Mouse (Mus musculus) retina, postnatal 1 day (tissue): ENCODE data around the gene Olfr292.

Source experiments
- DNase-seq: peaks from one replicate; pipeline ENCODE4 v3.0.0-alpha.2; 2012

Olfr292 gene

DNA sequence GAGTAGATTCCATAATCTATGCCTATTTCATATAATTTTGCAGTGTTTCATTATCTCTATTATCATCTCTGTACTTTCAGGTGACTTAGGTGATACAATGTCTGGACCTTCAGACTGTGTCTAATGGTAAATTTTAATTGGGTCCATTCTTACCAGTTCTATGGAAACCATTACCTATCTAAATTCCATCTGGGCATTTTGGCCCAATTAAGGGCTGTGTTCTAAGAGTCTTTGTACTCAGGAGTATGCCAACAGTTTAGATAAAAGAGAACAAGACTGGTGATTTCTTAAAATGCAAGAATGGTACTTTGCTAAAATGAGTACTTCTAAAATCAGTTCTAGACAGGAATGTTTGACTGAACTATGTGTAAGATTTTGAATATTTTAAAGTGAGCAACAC, at the start of gene Olfr292:
Gene Olfr292, plus strand, starts transcription at position 301 of the 400 bp plus-strand sequence.
- DNase-seq, result no peak

DNA sequence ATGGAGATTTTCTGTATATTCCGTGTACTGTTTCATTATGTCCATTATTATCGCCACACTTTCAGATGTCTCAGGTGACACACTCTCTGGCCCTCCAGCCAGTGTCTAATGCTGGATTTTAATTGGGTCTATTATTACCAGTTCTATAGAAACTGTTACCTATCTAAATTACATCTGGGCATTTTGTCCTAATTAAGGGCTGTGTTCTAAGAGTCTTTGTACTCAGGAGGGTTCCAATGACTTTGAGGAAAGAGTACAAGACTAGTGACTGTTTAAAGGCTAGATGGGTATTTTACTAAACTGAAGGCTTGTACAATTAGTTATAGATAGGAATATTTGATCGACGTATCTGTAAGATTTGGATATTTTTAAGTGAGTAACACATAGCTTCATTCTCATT, 39.4 kb upstream of the Olfr292 start, which contains the start of gene Olfr293:
Gene Olfr293, plus strand, starts transcription at position 301 of the 400 bp plus-strand sequence.
- no peak for DNase-seq

DNA sequence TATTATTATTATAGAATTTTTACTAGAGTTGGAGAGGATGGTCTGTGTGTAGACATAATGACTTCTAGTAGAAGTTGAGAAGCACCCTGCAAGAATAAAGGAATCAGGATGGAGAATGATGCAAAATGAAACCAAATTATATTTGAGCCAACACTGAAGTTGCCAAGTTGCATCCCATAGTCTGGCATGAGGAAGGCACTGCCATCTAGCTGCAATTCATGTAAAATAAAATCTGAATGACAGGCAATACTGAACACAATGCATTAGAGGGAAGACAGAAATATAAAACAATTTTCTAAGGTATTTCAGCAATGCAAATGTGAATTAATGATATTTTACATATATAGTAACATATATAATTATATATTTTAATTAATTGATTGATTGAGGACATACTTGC, 36.9 kb downstream of the Olfr292 start:
- DNase-seq, result no peak
